Mouse (Mus musculus) lung, embryonic 14.5 days (tissue): ENCODE measurements around the gene Gm37240. TPM values are rescaled to one million over a fixed set of nuclear protein-coding genes. Genes with fewer than 3 reads are reported as not detected.

ENCODE experiments used
- ATAC-seq: fragments of 200-750 bp; cut with Nextera tagmentation; 2 replicates; pipeline ENCODE4 v1.8.0; 2017; ENCODE audit warnings: mild to moderate bottlenecking, moderate TSS enrichment, moderate library complexity; ENCODE audit not compliant: insufficient read depth
- DNase-seq: peaks from one replicate; pipeline ENCODE4 v3.0.0-alpha.2; 2015
- H3K27ac ChIP-seq: fragments of 300-500 bp; sonication (generic); 2 replicates; pipeline ENCODE4 v1.5.1; 2014; ENCODE audit warnings: low read depth, mild to moderate bottlenecking, moderate library complexity
- H3K27me3 ChIP-seq: fragments of 300-500 bp; sonication (generic); 2 replicates; pipeline ENCODE4 v1.6.1; 2014; ENCODE audit warnings: low read length, control low read depth; ENCODE audit not compliant: insufficient read depth
- H3K36me3 ChIP-seq: fragments of 300-500 bp; sonication (generic); 2 replicates; pipeline ENCODE4 v1.6.1; 2014; ENCODE audit warnings: control low read depth; ENCODE audit not compliant: insufficient read depth
- H3K4me1 ChIP-seq: fragments of 300-500 bp; sonication (generic); 2 replicates; pipeline ENCODE4 v1.6.1; 2014; ENCODE audit warnings: antibody characterized with exemption, control low read depth; ENCODE audit not compliant: insufficient read depth
- H3K4me2 ChIP-seq: fragments of 300-500 bp; sonication (generic); 2 replicates; pipeline ENCODE4 v1.6.1; 2014; ENCODE audit warnings: mild to moderate bottlenecking
- H3K4me3 ChIP-seq: fragments of 300-500 bp; sonication (generic); 2 replicates; pipeline ENCODE4 v1.5.1; 2014; ENCODE audit warnings: low read depth, low read length
- H3K9ac ChIP-seq: fragments of 300-500 bp; sonication (generic); 2 replicates; pipeline ENCODE4 v1.6.1; 2014
- H3K9me3 ChIP-seq: fragments of 300-500 bp; sonication (generic); 2 replicates; pipeline ENCODE4 v1.6.1; 2016; ENCODE audit warnings: low read depth, low read length, control low read depth
- CTCF ChIP-seq: IDR thresholded peaks from 2 replicates; pipeline ENCODE4 v1.5.1; 2016; ENCODE audit warnings: antibody characterized with exemption, low read depth
- WGBS: fragments of 180-500 bp; shearing (Covaris S2); extraction: QIAGEN DNeasy Blood & Tissue Kit; methylation state at CpG from one replicate; pipeline ENCODE4 v1.1.7; 2014; 5-methylcytosine and 5-hydroxymethylcytosine counted together
- polyA plus RNA-seq: library from polyadenylated mRNA; unstranded; fragments of >200 nt; fragmentation: Nextera tagmentation; extraction: Ambion mirVana; gene quantifications from 2 replicates; pipeline ENCODE4 v1.2.1, GENCODE M21; 2014

Gm37240 gene
- polyA plus RNA-seq, 1 experiment from 2014 or later: 4.5 TPM

DNA sequence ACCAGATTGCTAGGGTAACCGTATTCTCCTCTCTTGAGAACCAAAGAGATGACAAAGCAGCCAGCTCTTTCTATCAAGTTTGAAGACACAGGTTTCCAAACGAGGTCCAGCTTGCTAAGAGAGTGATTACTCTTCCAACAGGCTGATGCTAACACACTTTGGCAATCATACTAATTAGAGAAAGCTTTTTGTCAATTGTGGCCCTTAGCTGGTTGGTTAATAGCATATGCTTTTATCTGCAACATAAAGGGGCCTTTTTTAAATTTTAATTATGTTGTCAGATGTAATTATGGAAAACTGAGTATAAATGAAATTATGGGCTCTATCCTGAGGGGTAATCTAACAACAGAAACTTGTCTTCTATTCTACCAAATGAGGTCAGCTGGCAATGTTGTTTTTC lies 160.1 kb downstream of the Gm37240 start:
- WGBS: 64% methylated on average over 2 of the region's 2 CpGs
- no peak for ATAC-seq
- H3K4me1 ChIP-seq: no peaks in the 10 kb centered on the region

DNA sequence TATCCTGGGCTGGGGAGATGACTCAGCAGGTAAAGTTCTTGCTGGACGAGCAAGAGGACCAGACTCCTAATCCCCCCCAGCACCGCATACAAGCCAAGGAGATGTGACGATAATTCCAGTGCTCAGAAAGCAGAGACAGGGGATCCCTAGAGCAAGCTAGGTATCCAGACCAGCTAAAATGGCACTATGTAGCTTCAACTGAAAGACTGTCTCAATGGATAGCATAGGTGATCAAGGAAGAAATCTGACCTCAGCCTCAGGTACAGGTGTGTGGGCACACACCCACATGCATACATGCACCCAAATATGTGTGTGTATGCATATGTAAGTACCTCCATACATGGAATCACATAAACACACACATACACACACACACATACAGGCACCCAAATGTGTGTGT lies 161.3 kb downstream of the Gm37240 start:
- WGBS: 80% methylated on average over 3 of the region's 3 CpGs

More for the DNA sequence above, 160.1 kb downstream of the Gm37240 start:
- Histone ChIP-seq H3K9ac (no peak overlapping the region), H3K27me3 (no peaks in the 10 kb centered on the region), H3K4me2 (no peak overlapping the region), H3K9me3 (no peaks in the 10 kb centered on the region), H3K27ac (no peak overlapping the region), H3K36me3 (no peaks in the 10 kb centered on the region), H3K4me3 (no peak overlapping the region)
- no peak for TF ChIP-seq CTCF
- DNase-seq: no peak

DNA sequence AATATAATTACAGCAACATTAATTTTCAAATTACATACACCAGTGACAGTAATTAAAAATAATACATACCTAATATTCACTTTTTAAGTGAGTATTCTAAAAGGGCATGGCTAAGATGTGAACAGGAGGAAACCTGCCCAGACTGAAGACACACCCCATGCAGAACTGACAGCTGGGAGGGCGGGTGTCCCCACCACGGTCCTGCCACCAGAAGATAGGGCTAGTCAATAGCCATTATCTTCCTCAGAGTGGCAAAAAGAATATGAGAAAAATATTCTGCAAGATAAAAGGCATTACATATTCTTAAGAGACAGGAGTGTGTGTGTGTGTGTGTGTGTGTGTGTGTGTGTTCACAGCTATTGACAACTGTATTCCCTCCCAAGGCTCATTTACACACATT lies 162.2 kb downstream of the Gm37240 start:
- no peak overlapping the region for H3K9ac ChIP-seq
- H3K9me3 ChIP-seq: no peaks in the 10 kb centered on the region
- no peak for DNase-seq
- H3K27ac ChIP-seq: no peak overlapping the region
- TF ChIP-seq CTCF: no peak
- H3K4me1 ChIP-seq: no peaks in the 10 kb centered on the region
- H3K4me2 ChIP-seq: no peak overlapping the region
- no peak overlapping the region for H3K4me3 ChIP-seq
- no peaks in the 10 kb centered on the region for H3K27me3 ChIP-seq
- H3K36me3 ChIP-seq: no peaks in the 10 kb centered on the region
- 57% methylated on average over 2 of the region's 2 CpGs for WGBS
- no peak for ATAC-seq

More for the DNA sequence above, 161.3 kb downstream of the Gm37240 start:
- no peak overlapping the region for H3K4me2 ChIP-seq
- H3K27ac ChIP-seq: no peak overlapping the region
- H3K36me3 ChIP-seq: no peaks in the 10 kb centered on the region
- ATAC-seq: no peak
- H3K9ac ChIP-seq: no peak overlapping the region
- no peak overlapping the region for H3K4me3 ChIP-seq
- DNase-seq: no peak
- H3K9me3 ChIP-seq: no peaks in the 10 kb centered on the region
- no peaks in the 10 kb centered on the region for H3K4me1 ChIP-seq
- TF ChIP-seq CTCF: no peak
- no peaks in the 10 kb centered on the region for H3K27me3 ChIP-seq

DNA sequence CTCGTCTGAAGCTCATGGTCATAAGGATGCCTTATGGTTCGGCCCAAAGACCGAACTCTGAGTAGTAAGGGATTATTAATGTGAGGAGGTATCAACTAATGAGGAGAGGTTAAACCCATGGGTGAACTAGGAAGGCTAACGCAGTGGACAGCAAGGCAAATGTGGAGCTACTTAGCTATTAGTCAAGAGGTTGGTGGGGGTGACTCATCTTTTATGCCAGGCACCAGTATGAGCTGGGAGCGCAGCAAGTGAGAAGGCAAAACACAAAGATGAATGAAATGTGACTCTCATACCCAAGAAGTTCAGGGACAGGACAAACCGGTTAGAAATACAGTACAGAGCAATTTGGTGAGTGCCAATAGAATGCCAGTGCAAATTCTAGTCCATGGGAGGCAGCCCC lies 164.7 kb downstream of the Gm37240 start:
- no peak for TF ChIP-seq CTCF
- Histone ChIP-seq H3K4me2 (no peak overlapping the region), H3K27ac (no peak overlapping the region), H3K9me3 (no peaks in the 10 kb centered on the region), H3K4me3 (no peak overlapping the region), H3K36me3 (no peaks in the 10 kb centered on the region), H3K27me3 (no peaks in the 10 kb centered on the region), H3K4me1 (no peaks in the 10 kb centered on the region), H3K9ac (no peak overlapping the region)
- peak; percentile 6 for DNase-seq
- no peak for ATAC-seq
- WGBS: 83% methylated on average over 6 of the region's 6 CpGs

DNA sequence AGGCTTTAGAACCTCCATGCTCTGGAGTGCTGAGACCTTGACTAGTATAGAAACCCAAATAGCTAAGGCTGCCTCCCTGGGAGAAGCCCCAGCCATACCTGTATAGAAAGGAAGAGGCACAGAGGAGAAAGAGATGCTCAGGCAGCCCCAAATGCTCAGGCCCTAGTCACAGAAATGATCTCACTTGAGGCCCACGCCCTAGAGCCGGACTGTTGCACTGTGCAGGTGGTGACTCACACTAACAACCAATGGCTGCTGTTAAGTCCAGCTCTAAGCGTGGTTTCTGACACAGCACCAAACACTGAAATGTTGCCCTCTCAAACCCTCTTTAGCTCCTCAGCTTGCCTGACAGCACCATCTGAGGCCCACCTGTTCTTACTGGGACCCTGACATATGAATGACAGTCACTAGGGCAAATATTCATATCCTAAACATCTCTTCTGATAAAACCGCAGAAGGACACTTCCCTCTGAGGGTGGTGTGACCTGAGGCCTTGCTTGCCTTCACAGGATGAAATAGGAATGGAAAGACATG lies 171.5 kb downstream of the Gm37240 start:
- WGBS: 66% methylated on average over 4 of the region's 4 CpGs
- no peak for ATAC-seq

DNA sequence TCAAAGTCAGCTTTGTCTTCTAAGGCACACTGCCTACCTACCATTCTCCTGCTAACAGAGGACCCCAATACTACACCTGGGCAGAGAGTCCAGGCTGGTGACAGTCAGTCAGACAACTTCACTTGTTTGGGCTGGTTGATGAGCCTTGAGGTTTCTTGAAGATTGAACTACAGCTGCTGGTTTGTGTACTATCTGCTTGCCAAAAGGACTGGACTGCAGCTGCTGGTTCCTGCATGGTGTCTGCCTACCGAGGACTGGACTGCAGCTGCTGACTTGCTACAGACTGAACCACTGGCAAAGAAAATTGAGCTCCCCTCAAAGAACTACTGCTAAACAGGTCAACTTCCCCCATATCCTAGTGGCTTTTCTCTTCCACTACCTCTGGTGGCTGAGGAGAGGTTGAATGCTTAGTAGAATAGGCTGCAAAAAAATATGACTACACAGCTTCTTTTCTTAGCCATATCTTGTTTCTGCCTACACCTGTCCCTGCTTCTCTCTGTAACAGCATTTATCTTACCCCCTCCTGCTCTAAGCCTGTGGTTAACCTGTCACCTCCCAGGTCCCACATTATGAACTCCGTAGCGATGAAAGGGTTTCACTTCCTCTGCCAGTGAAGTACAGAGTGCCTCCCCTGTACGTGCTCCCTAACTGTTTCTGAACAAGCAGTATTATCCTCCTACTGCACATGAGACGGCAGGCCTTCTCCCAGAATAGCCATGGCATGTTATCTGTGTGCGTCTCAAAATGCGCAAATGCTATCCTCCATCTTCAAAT lies 173.2 kb downstream of the Gm37240 start:
- no peaks in the 10 kb centered on the region for H3K9me3 ChIP-seq
- no peak overlapping the region for H3K27ac ChIP-seq
- H3K4me1 ChIP-seq: no peaks in the 10 kb centered on the region
- no peak overlapping the region for H3K9ac ChIP-seq
- TF ChIP-seq CTCF: no peak
- no peak overlapping the region for H3K4me2 ChIP-seq
- 75% methylated on average over 7 of the region's 7 CpGs for WGBS
- H3K36me3 ChIP-seq: no peaks in the 10 kb centered on the region
- no peak overlapping the region for H3K4me3 ChIP-seq
- no peak for DNase-seq
- no peak for ATAC-seq
- H3K27me3 ChIP-seq: no peaks in the 10 kb centered on the region

More for the DNA sequence above, 171.5 kb downstream of the Gm37240 start:
- Histone ChIP-seq H3K9ac (no peak overlapping the region), H3K27ac (no peak overlapping the region), H3K4me3 (no peak overlapping the region), H3K36me3 (no peaks in the 10 kb centered on the region), H3K4me2 (no peak overlapping the region), H3K9me3 (no peaks in the 10 kb centered on the region), H3K27me3 (no peaks in the 10 kb centered on the region), H3K4me1 (no peaks in the 10 kb centered on the region)
- TF ChIP-seq CTCF: no peak
- no peak for DNase-seq

DNA sequence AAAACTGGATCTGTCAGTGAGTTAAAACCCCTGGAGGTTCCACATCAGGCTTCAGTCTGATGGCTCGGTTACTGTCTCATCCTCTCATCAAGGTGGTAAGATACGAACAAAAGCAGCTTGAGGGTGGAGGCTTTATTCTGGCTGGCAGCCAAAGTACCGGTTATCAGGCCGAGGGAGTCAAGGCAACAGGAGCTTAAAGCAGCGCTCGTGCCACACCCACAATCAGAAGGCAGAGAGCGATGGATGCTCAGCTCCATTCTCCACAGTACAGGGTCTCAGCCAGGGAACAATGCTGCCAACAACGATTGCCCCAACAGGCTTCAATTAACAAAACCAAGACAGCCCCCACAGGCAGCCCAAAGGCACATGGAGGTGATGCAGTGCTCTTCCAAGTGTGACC lies 176.6 kb downstream of the Gm37240 start:
- Histone ChIP-seq H3K36me3 (no peaks in the 10 kb centered on the region), H3K27me3 (no peaks in the 10 kb centered on the region), H3K4me3 (no peak overlapping the region), H3K4me2 (no peak overlapping the region), H3K9ac (no peak overlapping the region), H3K4me1 (no peaks in the 10 kb centered on the region), H3K27ac (no peak overlapping the region), H3K9me3 (no peaks in the 10 kb centered on the region)
- no peak for ATAC-seq
- 31% methylated on average over 8 of the region's 8 CpGs for WGBS
- DNase-seq: peak; percentile 23
- no peak for TF ChIP-seq CTCF
